Mouse (Mus musculus) megakaryocyte progenitor cell, adult 5-6 weeks (primary cell): ENCODE data around the gene Klhl21. TPM values are rescaled to one million over a fixed set of nuclear protein-coding genes. Genes with fewer than 3 reads are reported as not detected.

Experiments used
- ATAC-seq: replicated peaks from 2 replicates; pipeline ENCODE4 v1.8.0; 2016; ENCODE audit warnings: mild to moderate bottlenecking, moderate TSS enrichment, inconsistent platforms; ENCODE audit not compliant: poor library complexity
- total RNA-seq, 2 experiments: library from RNA; stranded (forward) in 1 of 2; stranded (reverse) in 1 of 2; fragments of 157-497, 149-512 nt in 1 of 2; fragments of 200-1000 nt in 1 of 2; gene quantifications; 2 replicates each; pipeline versions ENCODE4 v1.2.3 to v1.2.4; 2015 to 2017

The Klhl21 gene
- total RNA-seq, 2 experiments from 2014 or later = 3.6 to 7.9 TPM

DNA sequence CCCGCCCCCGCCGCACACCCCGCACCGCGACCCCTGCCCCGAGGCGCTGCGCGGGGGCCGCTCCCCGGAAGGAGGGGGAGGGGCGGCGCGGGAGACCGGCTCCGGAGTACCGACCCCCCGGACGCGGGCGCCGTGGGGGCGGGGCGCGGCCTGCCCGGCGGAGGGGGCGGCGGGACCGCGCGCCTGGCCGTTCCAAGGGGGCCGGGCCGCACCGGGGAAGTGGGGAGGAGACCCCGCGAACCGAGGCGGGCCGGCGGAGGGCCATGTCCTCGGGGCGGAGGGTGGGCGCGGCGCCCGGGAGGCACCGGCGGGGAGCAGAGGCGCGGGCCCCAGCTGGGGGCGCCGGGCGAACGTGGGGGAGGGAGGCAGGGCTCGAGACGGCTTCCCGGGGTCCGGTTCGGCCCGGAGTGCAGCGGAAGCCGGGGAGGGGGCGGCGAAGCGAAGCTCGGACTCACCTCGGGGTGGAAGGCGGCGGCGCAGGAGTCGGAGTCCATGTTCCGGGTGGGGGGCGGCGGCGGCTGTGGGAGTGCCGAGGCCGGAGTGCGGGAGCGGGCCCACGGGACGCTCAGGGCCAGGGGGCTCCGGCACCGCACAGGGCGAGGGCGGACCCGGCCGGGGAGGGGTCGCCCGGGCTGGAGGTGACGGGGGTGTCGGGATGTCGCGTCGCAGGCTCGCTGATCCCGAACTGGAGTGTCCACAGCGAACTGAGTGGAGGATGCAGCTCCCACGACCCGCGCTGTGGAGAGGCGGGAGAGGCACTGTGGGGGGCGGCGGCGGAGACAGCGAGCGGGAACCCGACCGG, 13.0 kb upstream of the Klhl21 start:
- ATAC-seq = no peak

DNA sequence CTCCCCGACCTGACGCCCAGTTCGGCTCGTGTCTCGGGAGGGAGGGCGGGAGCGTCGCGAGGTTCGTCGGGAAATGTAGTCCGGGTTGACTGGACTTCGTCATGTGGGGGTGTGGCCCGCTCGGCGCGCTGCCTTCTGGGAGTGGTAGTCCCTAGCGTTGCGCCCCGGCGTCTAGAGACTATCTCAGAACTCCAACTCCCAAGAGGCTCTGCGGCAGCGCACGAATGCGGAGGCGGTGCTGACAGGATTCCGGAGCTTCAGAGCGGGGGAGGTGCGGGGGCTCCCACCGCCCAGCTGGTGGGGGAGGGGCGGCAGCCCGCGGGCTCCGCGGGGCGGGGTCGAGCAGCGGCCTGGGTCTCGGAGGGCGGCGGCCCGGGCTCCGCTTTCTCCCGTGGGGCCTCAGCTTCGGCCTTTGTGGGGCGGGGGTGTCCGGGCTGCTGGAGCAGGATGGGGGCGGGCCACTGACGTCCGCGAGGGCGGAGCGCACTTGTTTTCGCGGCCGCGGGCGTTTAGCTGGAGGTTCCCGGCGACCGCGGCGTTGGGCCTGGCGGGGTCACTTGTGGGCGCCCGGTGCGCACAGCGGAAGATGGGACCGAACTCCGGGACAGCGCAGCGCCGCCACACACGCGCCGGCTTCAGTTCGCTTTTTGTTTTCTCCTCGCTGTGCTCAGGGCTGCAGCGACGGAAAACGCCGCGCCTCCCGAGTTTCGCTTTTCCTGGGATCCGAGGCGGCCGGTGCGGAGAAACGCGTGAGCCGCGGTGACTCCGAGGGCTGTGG, 12.2 kb upstream of the Klhl21 start, which contains the start of gene Phf13:
Gene Phf13, minus strand, starts transcription at position 86 of the 778 bp plus-strand sequence.
- ATAC-seq = peak; percentile 84

DNA sequence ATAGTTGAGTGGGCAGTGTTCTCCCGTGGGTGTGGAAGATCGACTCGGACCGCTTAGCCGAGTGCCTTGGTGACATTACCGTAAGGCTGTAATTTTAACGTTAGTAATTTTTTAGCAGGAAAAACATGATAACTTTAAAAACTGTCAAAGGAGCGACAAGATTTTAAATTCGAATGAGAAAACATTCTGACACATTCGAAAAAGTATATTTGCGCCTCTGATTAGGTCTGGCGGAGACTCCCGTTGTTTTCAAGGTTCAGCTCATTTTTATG, 11.7 kb upstream of the Klhl21 start:
- ATAC-seq = no peak

DNA sequence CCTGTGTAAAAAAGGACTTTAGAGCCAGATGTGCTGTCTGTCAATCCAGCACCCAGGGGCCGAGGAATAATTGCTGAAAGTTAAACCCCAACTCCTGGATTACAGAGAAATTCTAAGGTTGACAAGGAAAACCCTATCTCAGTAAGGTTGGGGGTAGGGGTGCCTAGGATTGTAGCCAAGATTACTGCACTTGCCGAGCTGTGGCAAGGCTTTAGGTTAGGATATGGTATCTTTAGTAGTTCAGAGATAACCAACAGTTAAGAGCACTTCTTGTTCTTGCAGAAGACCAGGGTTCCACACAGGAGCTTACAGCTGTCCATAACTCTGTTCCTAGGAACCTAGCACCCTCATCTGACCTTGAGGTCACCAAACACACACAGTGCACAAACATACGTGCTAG, 10.9 kb upstream of the Klhl21 start:
- ATAC-seq = no peak

DNA sequence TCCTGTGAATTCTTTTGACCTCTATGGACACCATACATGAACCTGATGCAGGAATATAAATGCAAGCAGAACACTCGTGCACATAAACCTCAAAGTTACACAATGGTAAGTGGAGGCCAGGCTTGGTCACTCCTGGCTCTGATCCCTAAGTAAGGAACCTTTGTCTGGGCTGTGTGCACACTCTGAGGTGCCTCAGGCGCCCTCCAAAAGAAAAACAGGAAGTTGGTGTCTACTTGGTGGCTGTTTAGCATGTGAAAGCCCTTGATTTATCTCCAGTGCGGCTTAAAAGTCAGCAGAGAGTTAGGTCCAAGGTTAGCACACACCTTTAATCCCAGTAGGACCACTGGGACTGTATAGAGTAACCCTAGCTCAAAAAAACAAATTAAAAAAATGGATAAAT, 9.1 kb upstream of the Klhl21 start:
- peak; percentile 44 for ATAC-seq

DNA sequence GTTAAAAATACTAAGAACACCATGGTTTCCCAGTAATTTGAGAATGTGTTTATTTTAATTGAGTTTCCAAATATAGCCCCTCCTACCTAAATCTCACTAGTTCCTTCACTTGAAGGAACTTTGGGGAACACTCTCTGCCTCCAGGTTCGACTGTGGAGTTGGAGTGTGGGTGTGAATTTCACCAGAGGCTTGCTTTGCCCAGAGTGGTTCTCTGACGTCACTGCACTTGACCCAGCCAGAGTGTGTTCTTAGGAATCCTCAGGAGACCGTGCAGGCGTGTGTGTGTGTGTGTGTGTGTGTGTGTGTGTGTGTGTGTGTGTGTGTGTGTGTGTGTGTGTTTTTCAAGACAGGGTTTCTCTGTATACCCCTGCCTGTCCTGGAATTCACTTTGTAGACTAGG, 7.7 kb upstream of the Klhl21 start:
- no peak for ATAC-seq

DNA sequence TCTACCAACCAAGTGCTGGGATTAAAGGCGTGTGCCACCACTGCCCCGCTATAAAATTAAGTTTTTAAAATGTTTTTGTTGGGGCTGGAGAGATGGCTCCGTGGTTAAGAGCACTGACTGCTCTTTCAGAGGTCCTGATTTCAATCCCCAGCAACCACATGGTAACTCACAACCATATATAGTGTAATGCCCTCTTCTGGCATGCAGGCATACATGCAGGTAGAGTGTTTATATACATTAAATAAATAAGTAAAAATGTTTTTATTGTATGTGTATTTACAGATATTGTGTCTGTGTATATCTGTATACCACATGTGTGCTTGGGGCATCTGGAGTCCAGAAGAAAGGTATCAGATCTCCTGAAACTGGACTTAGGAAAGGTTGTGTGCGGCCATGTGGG, 7.3 kb upstream of the Klhl21 start:
- no peak for ATAC-seq

DNA sequence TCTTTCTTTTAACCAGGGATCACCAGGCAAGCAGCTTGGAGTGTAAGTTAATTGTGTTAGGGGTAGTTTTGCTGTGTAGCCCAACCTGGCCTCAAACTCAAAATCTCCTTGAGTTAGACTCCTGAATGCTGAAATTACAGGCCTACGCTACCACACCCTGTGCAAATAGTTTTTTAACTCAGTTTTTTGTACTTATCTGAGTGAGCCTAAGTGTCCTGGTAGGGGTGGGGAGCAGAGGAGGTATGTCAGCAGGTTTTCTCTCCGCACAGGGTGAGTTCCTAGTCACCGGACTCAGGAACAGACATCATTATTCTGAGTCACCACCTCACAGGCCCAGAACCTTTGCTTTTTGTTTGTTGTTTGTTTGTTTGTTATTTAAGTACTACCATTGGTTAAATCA, 6.5 kb upstream of the Klhl21 start:
- ATAC-seq = no peak

DNA sequence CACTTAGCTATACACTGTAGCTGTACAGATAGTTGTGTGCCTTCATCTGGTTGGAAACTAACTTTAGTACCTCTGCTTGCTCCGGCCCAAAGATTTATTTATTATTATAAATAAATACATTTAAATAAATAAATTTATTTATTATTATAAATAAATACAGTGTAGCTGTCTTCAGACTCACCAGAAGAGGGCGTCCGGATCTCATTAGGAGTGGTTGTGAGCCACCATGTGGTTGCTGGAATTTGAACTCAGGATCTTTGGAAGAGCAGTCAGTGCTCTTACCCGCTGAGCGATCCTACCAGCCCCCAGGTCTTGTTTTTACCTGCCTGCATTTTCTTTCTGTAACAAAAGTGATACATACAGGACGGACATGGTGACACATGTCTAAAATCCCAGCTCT, 2.5 kb upstream of the Klhl21 start:
- ATAC-seq = no peak

DNA sequence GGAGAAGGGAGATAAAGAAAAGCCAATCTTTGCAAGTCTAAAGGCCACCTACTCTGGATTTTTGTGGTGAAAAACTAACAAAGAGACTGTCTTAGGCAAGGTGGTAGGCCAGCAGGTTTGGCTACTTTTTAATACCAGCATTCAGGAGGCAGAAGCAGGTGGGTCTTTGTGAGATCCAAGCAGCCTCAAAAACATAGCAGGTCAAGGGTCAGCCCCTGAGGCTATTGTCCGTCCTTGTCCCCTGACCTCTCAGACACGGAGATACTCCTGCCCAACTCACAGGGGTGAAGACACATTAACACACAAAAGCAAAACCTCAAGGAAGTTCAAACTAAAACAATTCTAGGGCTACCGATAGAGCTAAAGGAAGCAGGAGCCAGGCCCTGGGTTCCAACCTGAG, 1.8 kb upstream of the Klhl21 start:
- ATAC-seq = no peak

DNA sequence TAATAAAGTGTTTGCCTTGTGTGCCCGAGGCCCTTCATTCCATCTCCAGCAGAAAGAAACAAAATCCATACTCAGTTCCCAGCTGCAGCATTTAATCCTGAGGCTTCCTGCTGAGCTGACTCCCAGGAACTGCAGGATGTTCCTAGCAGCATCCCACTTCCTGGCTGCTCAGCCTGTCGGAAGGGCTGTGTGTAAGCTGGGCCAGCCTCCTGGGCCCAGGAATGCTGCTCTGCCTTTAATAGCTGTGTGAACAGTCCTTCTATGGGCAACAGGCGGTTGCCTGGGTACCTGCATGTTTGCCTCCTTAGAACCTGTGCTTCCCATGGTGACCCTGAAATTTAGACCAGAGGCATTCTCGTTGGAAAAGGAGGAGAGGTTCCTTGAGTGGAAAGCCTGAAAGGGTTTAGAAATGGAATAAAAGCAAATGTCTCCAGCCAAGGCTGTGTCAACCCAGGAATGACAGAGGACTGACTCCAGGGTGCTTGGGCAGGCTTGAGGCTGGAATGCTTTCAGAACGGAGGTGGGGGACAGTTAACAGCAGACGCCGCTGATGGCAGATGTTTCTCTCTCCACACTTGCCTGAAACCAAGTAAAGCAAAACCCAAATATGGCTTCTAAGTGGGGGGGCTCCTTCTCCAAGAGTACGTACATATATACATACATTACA, 989 bp upstream of the Klhl21 start:
- no peak for ATAC-seq

DNA sequence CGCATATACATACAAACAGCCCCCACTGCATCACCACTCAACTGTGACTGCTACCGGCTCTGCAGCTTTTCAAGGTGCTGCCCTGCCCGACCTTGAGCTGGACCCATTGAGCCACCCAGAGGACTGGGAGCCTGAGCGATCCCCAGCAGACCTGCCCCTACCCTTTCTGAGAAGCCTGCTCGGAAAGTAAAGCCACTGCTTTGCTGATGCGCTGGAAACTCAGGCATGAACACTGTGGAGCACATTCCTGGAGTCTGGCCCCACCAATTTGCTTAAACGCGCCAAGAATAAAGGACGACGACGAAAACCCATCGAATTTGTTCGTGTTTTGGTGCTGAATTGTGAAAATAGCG, 479 bp upstream of the Klhl21 start:
- no peak for ATAC-seq

DNA sequence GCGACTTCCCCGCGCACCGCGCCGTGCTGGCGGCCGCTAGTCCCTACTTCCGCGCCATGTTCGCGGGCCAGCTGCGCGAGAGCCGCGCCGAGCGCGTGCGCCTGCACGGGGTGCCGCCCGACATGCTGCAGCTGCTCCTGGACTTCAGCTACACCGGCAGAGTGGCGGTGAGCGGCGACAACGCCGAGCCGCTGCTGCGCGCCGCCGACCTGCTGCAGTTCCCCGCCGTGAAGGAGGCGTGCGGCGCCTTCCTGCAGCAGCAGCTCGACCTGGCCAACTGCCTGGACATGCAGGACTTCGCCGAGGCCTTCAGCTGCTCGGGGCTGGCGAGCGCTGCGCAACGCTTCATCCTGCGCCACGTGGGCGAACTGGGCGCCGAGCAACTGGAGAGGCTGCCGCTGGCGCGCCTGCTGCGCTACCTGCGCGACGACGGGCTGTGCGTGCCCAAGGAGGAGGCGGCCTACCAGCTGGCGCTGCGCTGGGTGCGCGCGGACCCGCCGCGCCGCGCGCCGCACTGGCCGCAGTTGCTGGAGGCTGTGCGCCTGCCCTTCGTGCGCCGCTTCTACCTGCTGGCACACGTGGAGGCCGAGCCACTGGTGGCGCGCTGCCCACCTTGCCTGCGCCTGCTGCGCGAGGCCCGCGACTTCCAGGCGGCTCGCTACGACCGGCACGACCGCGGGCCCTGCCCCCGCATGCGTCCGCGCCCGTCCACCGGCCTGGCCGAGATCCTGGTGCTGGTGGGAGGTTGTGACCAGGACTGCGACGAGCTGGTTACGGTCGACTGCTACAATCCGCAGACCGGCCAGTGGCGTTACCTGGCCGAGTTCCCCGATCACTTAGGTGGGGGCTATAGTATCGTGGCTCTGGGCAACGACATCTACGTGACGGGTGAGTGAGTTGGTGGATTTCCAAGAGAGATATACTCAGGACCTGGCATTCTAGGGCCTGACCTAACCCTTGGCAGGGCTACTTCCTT, 761 bp downstream of the Klhl21 start:
- peak; percentile 9; the same call in 1 of the 2 replicates for ATAC-seq

DNA sequence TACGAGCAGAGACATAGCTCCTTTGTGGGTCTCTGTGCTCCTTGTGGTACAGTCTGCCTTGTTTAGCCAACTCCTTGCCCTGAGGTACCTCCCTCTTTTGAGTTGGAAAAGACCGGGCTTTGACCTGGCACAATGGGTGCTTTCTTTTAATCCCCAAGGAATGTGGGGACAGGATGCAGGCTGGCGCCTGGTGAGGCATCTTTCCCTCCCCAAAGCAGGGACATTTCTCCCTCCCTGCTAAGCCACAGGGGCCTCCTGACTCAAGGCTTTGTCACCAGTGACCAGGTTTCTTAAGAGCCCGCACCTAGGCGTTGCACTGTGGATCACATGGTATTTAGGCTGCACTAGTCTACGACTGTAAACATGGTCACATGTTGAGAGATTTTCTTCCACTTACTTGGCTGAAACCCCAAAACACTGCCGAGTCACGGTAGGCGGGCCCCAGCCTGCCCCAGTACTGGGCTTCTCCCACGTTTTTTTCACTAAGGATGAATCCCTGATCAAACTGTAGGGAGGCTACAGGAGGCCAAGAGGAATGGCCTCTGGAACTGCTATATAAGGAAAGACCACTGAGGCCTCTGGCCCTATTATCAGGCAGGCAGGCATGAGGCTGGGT, 1.6 kb downstream of the Klhl21 start:
- peak; percentile 37 for ATAC-seq

DNA sequence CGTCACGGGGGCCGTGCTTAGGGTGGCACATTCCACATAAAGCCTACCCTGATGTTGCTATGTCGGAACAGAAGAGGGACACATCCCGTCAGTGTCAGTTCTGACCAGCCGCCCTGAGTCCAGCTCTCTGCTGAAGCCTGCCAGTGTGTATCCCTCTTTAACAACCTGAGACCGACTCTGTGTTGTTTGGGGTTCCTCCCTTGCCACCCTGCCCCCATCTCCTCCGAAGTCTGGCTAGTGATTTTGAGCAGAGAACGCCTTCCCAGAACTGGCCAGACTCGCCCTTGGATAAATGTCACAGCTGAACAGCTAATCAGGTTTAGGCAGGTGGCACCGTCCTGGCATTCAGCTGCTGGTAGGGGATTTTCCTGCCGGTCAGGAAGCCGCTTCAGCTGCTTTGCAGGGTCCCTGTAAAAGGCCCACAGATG, 2.1 kb downstream of the Klhl21 start:
- ATAC-seq = 0 out of 2 replicates have a peak, but pooled peaks have one; percentile 2

DNA sequence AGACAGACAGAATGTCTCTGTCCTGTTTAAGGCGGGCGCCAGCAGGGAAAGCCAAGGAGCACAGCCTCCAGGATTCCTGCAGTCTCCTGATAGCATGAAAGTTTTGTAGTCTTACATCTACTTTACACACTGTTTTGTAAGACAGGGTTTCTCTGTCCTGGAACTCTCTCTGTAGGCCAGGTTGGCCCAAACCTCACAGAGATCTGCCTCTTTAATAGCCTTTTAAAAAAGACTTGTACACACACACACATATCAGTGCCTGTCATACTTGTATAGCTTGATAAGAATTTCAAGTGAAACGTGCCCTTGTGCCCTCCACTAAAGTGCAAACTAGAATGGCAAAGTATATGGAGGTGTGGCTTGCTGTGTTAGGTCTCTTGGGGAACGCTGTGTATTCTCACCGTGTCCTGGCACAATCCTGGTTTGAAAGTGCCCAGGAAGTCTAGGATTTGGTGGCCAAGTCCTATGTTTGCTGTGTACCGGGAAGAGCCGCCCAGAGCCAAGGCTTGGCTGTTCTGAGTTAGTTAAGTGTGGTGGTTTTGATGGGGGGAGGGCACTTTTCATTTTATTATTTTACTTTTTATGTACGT, 2.7 kb downstream of the Klhl21 start:
- ATAC-seq = 0 out of 2 replicates have a peak, but pooled peaks have one; percentile 5

DNA sequence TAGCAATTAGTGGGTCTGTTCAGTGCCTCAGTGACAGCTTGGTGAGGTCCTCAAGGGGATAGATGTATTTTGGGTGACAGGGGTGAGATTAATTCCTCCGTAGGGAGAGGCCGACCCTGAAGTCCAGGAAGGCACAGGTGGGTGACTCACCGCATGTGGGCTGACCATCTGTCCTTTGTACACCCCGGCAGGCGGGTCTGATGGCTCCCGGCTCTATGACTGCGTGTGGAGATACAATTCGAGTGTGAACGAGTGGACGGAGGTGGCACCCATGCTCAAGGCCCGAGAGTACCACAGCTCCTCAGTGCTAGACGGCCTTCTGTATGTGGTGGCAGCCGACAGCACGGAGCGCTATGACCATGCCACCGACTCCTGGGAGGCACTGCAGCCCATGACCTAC, 3.5 kb downstream of the Klhl21 start:
- ATAC-seq = no peak

DNA sequence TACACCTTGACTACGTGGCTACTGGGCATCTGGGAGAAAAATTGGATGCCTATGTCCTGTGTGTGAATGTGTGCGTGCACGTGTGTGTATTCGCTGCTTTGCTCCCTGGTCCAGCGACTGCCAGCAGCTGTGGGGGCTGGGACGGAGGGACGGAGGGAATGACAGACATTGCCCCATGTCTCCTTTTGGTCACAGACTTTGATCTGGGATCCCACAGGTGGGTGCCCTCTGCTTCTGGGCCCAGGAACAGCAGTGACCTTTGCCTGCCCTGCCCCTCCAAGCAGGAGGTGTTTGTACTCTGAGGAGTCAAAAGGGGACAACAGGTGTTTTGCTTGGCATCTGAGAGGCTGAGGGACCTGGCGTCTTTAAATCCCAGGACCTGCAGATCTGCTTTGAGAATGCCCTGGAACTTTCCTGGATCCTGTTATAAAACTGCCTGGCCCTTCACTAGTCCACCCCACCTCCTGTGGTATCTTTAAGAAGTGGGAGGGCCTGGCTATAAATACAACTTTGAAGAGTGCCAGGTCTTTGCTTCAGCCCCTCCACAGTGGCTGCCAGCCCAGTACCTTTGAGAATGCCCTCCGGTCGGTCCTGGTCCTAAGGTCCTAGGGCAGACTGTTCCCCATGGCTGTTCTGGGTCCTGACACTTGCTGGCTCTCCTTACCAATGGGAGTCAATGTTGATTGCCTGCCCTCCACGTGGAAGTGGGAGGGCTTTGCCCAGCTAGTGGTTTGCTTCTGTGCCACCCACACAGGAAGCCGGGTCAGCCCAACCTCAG, 4.6 kb downstream of the Klhl21 start:
- ATAC-seq = no peak; the same call in 1 of the 2 replicates

DNA sequence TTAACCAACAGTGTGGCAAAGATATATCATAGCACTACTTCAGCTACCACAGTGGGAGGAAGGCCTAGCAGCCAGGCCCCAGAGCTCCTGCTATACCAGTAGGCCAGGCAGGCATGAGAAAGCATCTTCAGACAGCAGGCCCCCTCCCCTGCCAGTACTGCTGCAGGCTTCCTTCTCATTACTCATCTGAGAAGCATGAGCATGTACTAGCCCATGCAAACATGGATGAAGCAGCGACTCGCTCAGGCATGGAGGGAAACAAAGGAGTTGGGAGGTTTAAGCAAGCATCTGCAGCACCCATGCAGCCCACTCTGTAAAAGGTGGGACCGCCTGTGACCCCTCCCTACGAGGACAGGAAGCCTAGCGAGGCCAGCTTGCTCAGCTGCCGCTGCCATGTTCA, 10.5 kb downstream of the Klhl21 start:
- no peak for ATAC-seq
